Mouse (Mus musculus) embryonic fibroblast, embryonic 13.5 days (primary cell): ENCODE measurements at regions not wholly inside any gene's neighbourhood (a gene's known extent, or its start where the extent isn't known, plus 50 kb on each side); places are given as distances from the start of the nearest gene placed in this dataset.
"Not testable (repeated sequence)": the region's sequence is repeated elsewhere in the genome, so short reads cannot be mapped to it uniquely, and the experiment has no call there.

Experiments
- H3K27ac ChIP-seq: 2 replicates; pipeline ENCODE4 v1.5.1; 2012; ENCODE audit warnings: low read length, control low read depth, inconsistent platforms; ENCODE audit not compliant: insufficient read depth
- H3K4me1 ChIP-seq: 2 replicates; pipeline ENCODE4 v1.6.1; 2011; ENCODE audit warnings: low read length; ENCODE audit not compliant: control insufficient read depth, insufficient read depth
- H3K4me3 ChIP-seq: 2 replicates; pipeline ENCODE4 v1.5.1; 2011; ENCODE audit warnings: mild to moderate bottlenecking, control low read depth, low read length; ENCODE audit not compliant: insufficient read depth
- CTCF ChIP-seq: IDR thresholded peaks from 2 replicates; pipeline ENCODE4 v1.5.1; 2011; ENCODE audit warnings: mild to moderate bottlenecking, control low read depth, low read length, moderate library complexity, borderline replicate concordance; ENCODE audit not compliant: insufficient read depth
- POLR2A ChIP-seq: IDR thresholded peaks from 2 replicates; pipeline ENCODE4 v1.6.1; 2011; ENCODE audit warnings: low read depth, mild to moderate bottlenecking, control low read depth, low read length, moderate library complexity

DNA sequence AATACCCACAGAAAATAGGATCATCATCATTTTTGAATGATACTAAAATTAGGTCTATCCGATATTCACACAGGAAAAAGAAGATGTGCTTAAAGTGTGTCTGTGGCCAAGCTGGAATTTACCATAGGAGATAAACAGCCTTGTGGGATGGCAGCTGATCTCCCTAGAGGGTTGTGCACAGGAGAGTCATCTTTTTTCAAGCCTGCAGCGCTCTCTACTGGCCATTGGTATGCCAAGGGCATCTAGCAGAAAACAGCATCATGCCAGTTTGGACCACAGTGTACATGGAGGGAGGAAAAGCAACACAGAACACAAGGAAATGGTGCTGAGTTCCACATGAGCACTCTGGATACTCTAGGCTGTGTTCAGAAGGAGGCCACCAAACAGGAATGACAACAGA is 74.1 kb upstream of the Diaph3 start:
- Histone ChIP-seq H3K27ac (no peak overlapping the region), H3K4me3 (no peak overlapping the region), H3K4me1 (no peaks in the 10 kb centered on the region)
- TF ChIP-seq POLR2A, result no peak
- TF ChIP-seq CTCF, result peak; percentile 26; the same call in 1 of the 2 replicates

DNA sequence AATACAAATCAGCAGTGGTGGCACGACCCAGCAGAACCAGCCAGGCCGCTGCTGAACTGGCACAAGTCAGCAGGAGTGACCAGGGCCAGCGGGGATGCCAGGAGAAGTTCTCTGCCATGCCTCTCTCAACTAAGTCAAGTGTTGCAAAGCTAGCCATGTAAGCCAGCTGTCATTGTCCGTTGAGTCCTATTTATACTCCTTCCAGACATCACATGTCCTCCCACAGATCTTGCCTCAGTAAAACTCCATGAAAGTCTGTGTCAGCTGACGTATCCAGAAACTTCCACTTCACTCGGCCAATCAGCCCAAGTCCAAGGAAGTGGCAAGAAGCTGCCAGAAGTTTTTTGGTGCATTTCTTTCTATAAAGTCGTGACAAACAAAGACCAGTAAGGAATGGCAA is 76.0 kb upstream of the Diaph3 start:
- TF ChIP-seq POLR2A (no peak), CTCF (no peak)
- Histone ChIP-seq H3K4me3 (no peak overlapping the region), H3K4me1 (no peaks in the 10 kb centered on the region), H3K27ac (no peak overlapping the region)

- Histone ChIP-seq H3K4me1 (no peaks in the 10 kb centered on the region), H3K27ac (no peak overlapping the region), H3K4me3 (no peak overlapping the region)
- TF ChIP-seq POLR2A, result no peak
- no peak for TF ChIP-seq CTCF
These were observed 78.9 kb upstream of the Diaph3 start for GRCm38 (mm10) chr14:87219975-87220374.

DNA sequence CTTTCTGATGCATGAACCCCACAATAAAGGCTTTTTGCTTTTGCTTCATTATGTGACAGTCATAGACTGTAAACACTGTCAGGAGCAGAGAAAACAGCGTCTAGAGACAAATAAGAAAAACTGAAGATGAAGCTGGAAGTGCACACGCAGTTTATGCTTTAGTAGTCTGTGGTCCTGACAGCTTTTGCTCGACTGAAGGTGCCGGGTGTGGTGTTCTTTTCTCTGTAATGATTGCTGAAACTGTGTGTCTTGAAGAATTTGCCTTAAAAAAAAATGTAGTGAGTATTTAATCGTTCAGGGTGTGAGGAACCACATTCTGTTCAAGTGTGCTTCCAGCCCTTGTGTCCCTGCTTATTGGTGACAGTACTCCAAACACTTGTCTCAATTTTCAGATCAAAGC is 83.8 kb upstream of the Diaph3 start:
- H3K4me3 ChIP-seq, result no peak overlapping the region
- no peaks in the 10 kb centered on the region for H3K4me1 ChIP-seq
- no peak overlapping the region for H3K27ac ChIP-seq
- TF ChIP-seq CTCF (no peak), POLR2A (no peak)

DNA sequence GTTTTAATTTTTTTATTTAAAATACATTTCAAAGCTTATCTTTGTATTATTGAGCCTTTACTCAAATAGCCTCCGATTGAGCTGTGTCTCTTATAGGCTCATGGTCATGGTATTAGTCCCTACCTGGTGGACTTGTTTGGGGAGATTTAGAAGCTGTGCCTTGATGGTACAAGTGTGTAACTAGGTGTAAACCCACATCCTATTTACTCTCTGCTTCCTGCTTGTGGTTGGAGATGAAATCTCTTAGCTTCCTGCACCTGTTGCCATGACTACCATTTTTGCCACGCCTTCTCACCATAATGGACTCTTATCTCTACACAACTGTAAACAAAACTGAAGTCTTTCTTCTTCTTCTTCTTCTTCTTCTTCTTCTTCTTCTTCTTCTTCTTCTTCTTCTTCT is 108.2 kb upstream of the Diaph3 start:
- H3K4me1 ChIP-seq, result no peaks in the 10 kb centered on the region
- no peak overlapping the region for H3K27ac ChIP-seq
- H3K4me3 ChIP-seq, result no peak overlapping the region
- TF ChIP-seq POLR2A, result no peak
- no peak for TF ChIP-seq CTCF

DNA sequence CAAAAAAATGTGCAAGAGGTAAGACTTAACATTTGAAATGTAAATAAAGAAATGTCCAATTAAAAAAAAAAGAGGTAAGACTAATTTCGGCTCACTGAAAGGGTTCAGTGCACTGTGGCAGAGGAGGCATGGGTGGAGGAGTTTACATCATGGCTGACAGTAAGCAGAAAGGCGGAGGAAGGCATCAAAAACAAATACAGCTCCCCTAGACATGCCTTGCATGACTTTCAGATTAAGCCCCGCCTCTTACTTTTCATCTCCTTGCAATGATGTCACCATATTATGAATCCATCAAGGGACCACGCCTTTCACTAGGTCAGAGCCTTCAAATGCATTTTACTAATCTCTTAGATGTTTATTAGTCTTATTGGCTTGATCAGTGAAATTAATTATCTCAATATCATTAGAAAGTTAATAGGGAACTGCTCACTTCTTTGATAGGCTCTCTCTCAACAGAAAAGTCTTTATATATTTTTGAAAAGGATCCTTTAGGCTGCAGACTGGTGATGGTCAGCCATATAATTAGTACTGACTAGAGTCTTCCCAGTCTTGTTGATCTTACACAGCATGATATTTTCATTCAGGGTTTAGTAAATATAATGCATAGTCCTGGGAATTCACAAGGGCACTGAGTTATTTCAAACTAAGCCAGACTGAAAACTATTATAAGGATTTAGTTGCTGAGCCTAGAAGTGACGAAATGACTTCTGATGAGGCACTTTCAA is 114.6 kb upstream of the Diaph3 start:
- Histone ChIP-seq H3K27ac (no peak overlapping the region), H3K4me3 (no peak overlapping the region)
- TF ChIP-seq POLR2A, result no peak
- TF ChIP-seq CTCF, result no peak

DNA sequence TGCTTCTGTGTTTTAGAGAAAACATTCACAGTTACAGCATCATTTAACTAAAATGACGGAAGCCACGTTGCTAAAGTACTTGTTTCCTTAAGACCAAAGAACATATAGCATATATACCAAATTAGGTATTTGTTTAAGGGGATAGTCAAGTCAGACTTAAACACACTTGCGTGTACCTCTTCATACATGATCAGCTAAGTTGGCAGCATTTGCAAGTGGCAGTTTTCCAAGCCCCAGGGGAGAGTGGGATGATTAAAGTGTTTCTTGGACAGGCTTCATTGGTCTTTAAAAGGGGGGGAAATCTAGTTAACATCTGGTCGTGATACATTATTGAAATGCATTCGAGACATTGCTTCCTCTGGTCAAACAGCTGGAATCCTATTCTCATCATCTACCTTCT is 120.7 kb upstream of the Diaph3 start:
- no peaks in the 10 kb centered on the region for H3K4me1 ChIP-seq
- no peak overlapping the region for H3K4me3 ChIP-seq
- no peak overlapping the region for H3K27ac ChIP-seq
- TF ChIP-seq POLR2A (no peak), CTCF (no peak)

More for the DNA sequence above, 114.6 kb upstream of the Diaph3 start:
- H3K4me1 ChIP-seq, result no peaks in the 10 kb centered on the region

DNA sequence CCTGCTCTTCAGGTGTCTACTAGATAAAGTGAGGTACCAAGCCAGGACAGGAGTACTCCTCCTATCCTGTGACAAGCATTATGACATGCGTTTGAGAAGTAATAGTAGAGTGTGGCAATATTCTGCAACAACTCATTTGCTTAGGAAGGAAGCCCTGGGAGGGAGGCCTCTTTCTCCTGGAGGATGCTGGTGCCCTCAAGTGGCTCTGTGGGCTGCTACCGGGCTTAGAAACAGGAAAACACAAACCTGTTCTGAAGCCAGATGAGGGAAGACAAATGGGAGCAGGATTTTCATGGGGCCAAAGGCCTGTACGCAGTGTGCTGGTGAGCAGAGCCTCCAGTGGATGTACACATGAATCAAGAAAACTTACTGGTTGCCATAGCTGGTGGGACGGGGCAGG is 123.8 kb upstream of the Diaph3 start:
- no peak overlapping the region for H3K4me3 ChIP-seq
- no peaks in the 10 kb centered on the region for H3K4me1 ChIP-seq
- no peak overlapping the region for H3K27ac ChIP-seq
- no peak for TF ChIP-seq CTCF
- TF ChIP-seq POLR2A, result no peak

- no peaks in the 10 kb centered on the region for H3K4me1 ChIP-seq
- no peak overlapping the region for H3K27ac ChIP-seq
- TF ChIP-seq CTCF (no peak), POLR2A (no peak)
- no peak overlapping the region for H3K4me3 ChIP-seq
These were observed 125.3 kb upstream of the Diaph3 start for GRCm38 (mm10) chr14:87266309-87266708.

- not testable (repeated sequence) for H3K4me1 ChIP-seq, H3K27ac ChIP-seq, H3K4me3 ChIP-seq
These were observed 127.2 kb upstream of the Tdrd3 start for GRCm38 (mm10) chr14:87289266-87289665.
